Mouse (Mus musculus) G1E (cell line): Measurements from ENCODE around the gene Lyrm4. TPM values are rescaled to one million over a fixed set of nuclear protein-coding genes. Genes with fewer than 3 reads are reported as not detected.

Source experiments
- ATAC-seq: 2 replicates; pipeline ENCODE4 v1.8.0; 2016; ENCODE audit warnings: mild to moderate bottlenecking; ENCODE audit not compliant: insufficient number of reproducible peaks, poor library complexity, low FRiP score, severe bottlenecking; ENCODE audit errors: extremely low read depth
- DNase-seq: peaks from one replicate; pipeline ENCODE4 v3.0.0; 2012; ENCODE audit warnings: low spot score
- H3K27me3 ChIP-seq: 2 replicates; pipeline ENCODE4 v1.6.1; 2012; ENCODE audit warnings: mild to moderate bottlenecking, low read length, inconsistent platforms; ENCODE audit not compliant: insufficient read depth
- H3K36me3 ChIP-seq: replicated peaks from 2 replicates; pipeline ENCODE3; 2012; ENCODE audit warnings: mild to moderate bottlenecking, inconsistent platforms
- H3K4me1 ChIP-seq: 2 replicates; pipeline ENCODE4 v1.6.1; 2012; ENCODE audit warnings: low read depth, low read length, inconsistent platforms, mixed read lengths; ENCODE audit not compliant: insufficient read depth
- H3K4me3 ChIP-seq: 2 replicates; pipeline ENCODE4 v1.5.1; 2012; ENCODE audit warnings: low read depth, mild to moderate bottlenecking, inconsistent platforms, low read length, moderate library complexity, mixed read lengths
- H3K9me3 ChIP-seq: replicated peaks from 2 replicates; pipeline ENCODE4 v1.6.1; 2012; ENCODE audit warnings: inconsistent platforms
- CTCF ChIP-seq: IDR thresholded peaks from 2 replicates; pipeline ENCODE4 v1.5.1; 2012; ENCODE audit warnings: low read depth, low read length, inconsistent platforms, mixed read lengths
- GATA1 ChIP-seq: IDR thresholded peaks from 2 replicates; pipeline ENCODE4 v1.6.1; 2012; ENCODE audit warnings: borderline replicate concordance, low read length, inconsistent platforms, mixed read lengths
- GATA2 ChIP-seq: IDR thresholded peaks from 2 replicates; pipeline ENCODE4 v1.6.1; 2012; ENCODE audit warnings: low read depth, low read length, inconsistent platforms, borderline replicate concordance
- POLR2AphosphoS5 ChIP-seq: IDR thresholded peaks from 2 replicates; pipeline ENCODE4 v1.6.1; 2012; ENCODE audit warnings: low read depth, low read length, inconsistent platforms; ENCODE audit not compliant: insufficient replicate concordance
- TAL1 ChIP-seq: conservative IDR thresholded peaks from 2 replicates; pipeline ENCODE4 v1.6.1; 2012; ENCODE audit warnings: low read depth, low read length, inconsistent platforms, mixed read lengths
- polyA plus RNA-seq: library from polyadenylated mRNA; stranded (reverse); fragments of >175 nt; gene quantifications from 2 replicates; pipeline ENCODE4 v1.2.3, GENCODE M21; 2012
- total RNA-seq, 2 experiments: library from RNA; stranded (forward) in 1 of 2; stranded (reverse) in 1 of 2; fragments of 200-1000 nt in 1 of 2; fragments of >200 nt in 1 of 2; fragmentation: Nextera tagmentation in 1 of 2; gene quantifications; 2 replicates each; pipeline ENCODE4 v1.2.3; 2014 to 2017

The Lyrm4 gene
- total RNA-seq (2014; fragmentation: Nextera tagmentation), result 21.4 and 25.9 TPM in 2 replicates
- total RNA-seq (2017), result 32.4 and 35.3 TPM in 2 replicates
- 4.9 and 6.0 TPM in 2 replicates for polyA plus RNA-seq

DNA sequence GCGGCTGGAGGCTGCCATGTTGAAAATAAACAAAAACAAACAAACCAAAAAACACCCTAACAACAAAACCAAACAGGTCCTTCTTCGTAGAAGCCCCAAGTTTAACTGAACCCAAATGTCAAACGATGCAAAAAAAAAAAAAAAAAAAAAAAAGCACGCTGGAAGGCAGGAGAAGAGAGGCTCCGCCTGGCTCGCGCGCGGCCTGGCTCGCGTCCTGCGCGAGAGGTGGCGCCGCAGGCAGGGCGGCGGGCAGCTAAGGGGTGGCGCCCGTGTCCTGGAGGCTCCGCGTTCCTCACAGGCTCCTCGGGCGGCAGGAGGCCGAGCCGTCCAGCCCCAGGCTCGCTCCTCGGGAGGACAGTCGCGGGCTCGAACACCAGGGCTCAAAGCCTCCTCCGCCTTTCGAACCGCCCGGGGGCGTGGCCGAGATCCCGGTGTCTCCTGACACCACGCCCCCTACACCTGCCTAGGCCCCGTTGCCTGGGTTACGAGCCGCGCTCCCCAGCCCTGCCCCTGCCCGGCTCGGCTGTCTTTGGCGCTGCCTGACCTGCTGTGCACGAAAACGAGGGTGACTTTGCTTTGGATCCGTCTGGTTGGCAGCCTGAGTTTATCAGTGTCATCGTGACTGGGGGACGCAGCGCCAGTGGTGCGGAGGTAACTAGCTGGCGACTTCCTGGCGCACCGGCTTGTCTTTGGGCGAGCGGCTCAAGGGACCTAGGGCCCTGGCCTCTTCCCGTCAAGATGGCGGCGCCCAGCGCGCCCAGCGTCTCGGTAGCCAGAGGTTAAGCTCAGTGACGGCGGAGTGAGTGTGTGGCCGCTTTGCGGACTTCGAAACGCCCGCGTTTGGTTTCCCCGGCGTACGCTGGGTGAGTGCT lies at the start of gene Lyrm4, which contains the start of gene Fars2:
Gene Lyrm4 (minus strand): TSS at position 384 of the 872 bp plus-strand sequence.
Gene Fars2 (plus strand): TSS at position 270 of the 872 bp plus-strand sequence.
- ATAC-seq (peak; percentile 90), DNase-seq (peak; percentile 87)
- no peaks in the 10 kb centered on the region for H3K27me3 ChIP-seq
- TF ChIP-seq POLR2AphosphoS5 (peak; percentile 32; the same call in 1 of the 2 replicates), GATA2 (no peak)
- no peaks in the 10 kb centered on the region for H3K9me3 ChIP-seq
- peaks cover 29% of the 10 kb centered on the region for H3K36me3 ChIP-seq
- H3K4me3 ChIP-seq, result peak within 1 kb of the TSS; percentile 88
- peaks cover 42% of the 10 kb centered on the region for H3K4me1 ChIP-seq

DNA sequence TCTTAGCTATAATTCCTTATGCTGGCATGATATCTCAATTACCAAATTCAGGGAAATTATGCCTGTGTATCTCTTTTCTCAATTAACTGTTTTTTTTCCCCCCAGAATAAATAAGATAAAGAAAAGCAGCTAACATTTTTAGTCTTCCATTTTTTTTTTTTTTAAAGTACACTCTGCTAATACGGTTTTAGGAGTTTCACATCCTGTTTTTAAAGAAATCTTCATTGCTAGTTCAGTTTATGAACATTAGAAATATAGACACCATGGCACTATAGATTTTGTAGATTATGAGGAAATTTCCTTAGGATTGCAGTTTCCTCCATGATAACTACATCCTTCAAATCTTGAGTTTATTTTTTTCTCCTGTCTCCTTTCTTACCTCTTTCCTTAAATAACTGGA lies 46.6 kb upstream of the Lyrm4 start:
- peaks cover 2% of the 10 kb centered on the region; the same call in 1 of the 2 replicates for H3K4me1 ChIP-seq

DNA sequence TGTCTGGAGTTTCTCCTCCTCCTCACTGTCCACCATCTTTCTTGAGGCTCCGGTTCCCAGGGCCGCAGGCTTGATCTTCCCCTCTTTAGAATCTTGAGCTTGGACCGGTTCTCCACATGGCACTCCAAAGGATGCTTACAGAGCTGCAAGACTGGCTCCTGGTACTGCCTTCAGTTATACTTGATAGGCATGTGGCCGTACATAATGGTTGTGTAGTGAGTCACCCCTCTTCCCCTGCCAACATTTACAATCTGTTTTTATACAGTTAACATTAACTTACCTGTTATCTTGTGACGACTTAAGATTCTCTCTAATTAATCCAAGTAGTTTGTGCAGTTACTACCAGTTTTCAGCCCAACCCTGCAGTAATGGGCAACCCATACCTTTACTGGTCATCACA lies 46.1 kb upstream of the Lyrm4 start:
- peaks cover 32% of the 10 kb centered on the region for H3K36me3 ChIP-seq

More for the DNA sequence above, 46.6 kb upstream of the Lyrm4 start:
- Histone ChIP-seq H3K36me3 (peaks cover 32% of the 10 kb centered on the region), H3K4me3 (no peak overlapping the region), H3K9me3 (no peaks in the 10 kb centered on the region), H3K27me3 (no peaks in the 10 kb centered on the region)
- ATAC-seq (no peak), DNase-seq (no peak)
- TF ChIP-seq CTCF (no peak), TAL1 (no peak), POLR2AphosphoS5 (no peak), GATA1 (no peak), GATA2 (no peak)

DNA sequence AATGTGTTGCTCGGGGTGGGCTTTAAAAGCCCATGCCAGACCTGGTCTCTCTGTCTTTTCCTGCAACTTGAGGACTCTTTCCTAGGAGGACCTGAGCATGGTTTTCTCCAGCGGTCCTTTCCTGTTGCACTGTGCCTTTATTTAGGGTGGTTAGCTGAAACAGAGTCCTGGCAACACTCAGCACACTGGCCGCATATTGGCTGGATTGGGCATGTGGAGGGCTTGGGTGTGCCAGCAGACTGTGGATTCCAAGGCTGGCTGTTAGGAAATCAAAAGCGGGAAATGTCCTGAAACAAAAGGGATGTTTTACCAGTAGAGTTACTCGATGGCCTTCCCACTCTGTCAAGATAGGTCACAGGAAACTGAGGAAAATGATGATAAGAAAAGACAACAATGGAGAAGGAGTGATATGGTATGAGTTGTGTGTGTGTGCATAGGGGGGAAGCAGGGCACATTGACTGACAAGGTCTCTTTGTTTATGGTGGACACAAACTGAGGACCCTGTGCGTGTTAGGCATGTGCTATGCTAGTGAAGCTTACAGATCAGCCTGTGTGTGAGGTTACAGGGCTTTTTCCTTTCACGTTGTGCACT lies 39.1 kb upstream of the Lyrm4 start:
- no peak for TF ChIP-seq CTCF
- no peak for TF ChIP-seq GATA2
- no peak for TF ChIP-seq POLR2AphosphoS5
- no peak for TF ChIP-seq GATA1
- TF ChIP-seq TAL1, result no peak
- H3K27me3 ChIP-seq, result no peaks in the 10 kb centered on the region
- no peak overlapping the region for H3K4me3 ChIP-seq
- peaks cover 46% of the 10 kb centered on the region for H3K36me3 ChIP-seq
- 0 out of 2 replicates have a peak, but pooled peaks cover 4% of the 10 kb centered on the region for H3K9me3 ChIP-seq
- DNase-seq, result no peak
- peaks cover 3% of the 10 kb centered on the region; the same call in 1 of the 2 replicates for H3K4me1 ChIP-seq
- no peak for ATAC-seq

More for the DNA sequence above, 46.1 kb upstream of the Lyrm4 start:
- TF ChIP-seq POLR2AphosphoS5, result no peak
- no peak for TF ChIP-seq CTCF
- no peak for TF ChIP-seq GATA2
- TF ChIP-seq GATA1, result no peak
- no peaks in the 10 kb centered on the region for H3K9me3 ChIP-seq
- no peak overlapping the region for H3K4me3 ChIP-seq
- H3K27me3 ChIP-seq, result no peaks in the 10 kb centered on the region
- H3K4me1 ChIP-seq, result peaks cover 2% of the 10 kb centered on the region; the same call in 1 of the 2 replicates
- ATAC-seq, result no peak
- no peak for DNase-seq

DNA sequence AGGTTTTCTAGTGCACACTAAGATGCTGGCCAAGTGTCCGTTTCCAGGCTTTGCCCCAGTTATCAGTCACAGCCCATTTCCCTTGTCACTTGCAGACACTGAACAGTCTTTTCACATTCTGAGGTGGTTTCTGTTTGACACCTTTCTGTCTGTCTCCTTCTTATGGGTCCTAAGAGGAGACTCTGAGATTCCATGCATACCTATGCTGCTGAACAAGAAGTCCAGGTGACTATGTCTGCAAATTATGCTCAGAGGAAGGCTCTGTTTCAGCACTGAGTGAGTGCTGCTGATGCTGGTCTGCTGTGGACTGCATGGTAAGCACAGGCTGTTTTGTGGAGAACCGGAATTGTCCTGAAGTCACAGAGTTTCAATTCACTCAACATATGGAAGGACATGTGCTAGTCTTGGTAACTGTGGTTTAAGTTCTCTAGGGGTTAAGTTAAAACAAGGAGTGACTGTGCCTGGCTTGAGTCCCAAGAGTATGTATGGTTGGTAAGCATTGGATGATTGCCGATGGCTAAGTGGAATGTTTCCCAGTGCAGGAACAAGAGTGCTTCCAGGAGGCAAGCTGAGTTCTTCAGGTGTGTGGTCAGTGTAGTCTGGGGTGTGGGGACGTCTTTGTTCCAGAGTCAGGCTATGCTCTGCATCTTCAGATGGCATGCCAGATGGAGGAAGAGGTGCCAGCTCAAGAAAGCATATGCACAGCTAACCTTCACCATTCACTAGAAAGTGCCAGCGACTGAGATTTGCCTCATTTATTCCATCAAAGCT lies 35.6 kb upstream of the Lyrm4 start:
- Histone ChIP-seq H3K4me1 (peaks cover 3% of the 10 kb centered on the region; the same call in 1 of the 2 replicates), H3K27me3 (no peaks in the 10 kb centered on the region), H3K9me3 (0 out of 2 replicates have a peak, but pooled peaks cover 4% of the 10 kb centered on the region), H3K4me3 (no peak overlapping the region), H3K36me3 (peaks cover 53% of the 10 kb centered on the region)
- TF ChIP-seq CTCF (no peak), TAL1 (no peak), POLR2AphosphoS5 (no peak), GATA2 (no peak), GATA1 (no peak)
- DNase-seq, result no peak
- no peak for ATAC-seq

DNA sequence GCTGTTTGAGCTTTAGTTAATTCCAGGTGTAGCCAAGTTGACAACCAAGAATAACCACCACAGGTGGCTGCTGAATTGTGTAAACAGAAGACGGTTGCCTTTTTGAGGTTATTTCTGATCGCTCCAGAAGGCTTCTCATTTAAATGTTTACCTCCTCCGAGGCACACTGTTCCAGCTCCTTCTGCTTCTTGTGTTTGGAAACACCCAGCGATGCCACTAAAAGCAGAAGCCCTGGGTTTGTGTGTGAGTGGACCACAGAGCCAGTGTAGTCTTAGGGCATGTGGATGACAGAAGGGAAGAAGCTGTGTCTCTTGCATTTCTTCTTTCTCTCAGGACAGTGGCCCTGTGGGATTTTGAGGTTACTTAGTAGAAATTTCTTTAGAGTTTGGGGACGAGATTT lies 32.9 kb upstream of the Lyrm4 start:
- H3K4me3 ChIP-seq, result no peak overlapping the region
- ATAC-seq (no peak), DNase-seq (no peak)
- TF ChIP-seq CTCF, result no peak
- no peak for TF ChIP-seq GATA2
- no peak for TF ChIP-seq TAL1
- TF ChIP-seq POLR2AphosphoS5, result no peak
- TF ChIP-seq GATA1, result no peak
- H3K27me3 ChIP-seq, result no peaks in the 10 kb centered on the region
- H3K4me1 ChIP-seq, result peaks cover 3% of the 10 kb centered on the region; the same call in 1 of the 2 replicates
- peaks cover 38% of the 10 kb centered on the region for H3K36me3 ChIP-seq
- H3K9me3 ChIP-seq, result no peaks in the 10 kb centered on the region
